Mouse (Mus musculus) megakaryocyte progenitor cell, adult 5-6 weeks (primary cell): ENCODE measurements around the gene Olfr390. TPM values are rescaled to one million over a fixed set of nuclear protein-coding genes. Genes with fewer than 3 reads are reported as not detected.

Experiments used
- ATAC-seq: replicated peaks from 2 replicates; pipeline ENCODE4 v1.8.0; 2016; ENCODE audit warnings: mild to moderate bottlenecking, moderate TSS enrichment, inconsistent platforms; ENCODE audit not compliant: poor library complexity
- total RNA-seq, 2 experiments: library from RNA; stranded (forward) in 1 of 2; stranded (reverse) in 1 of 2; fragments of 157-497, 149-512 nt in 1 of 2; fragments of 200-1000 nt in 1 of 2; gene quantifications; 2 replicates each; pipeline versions ENCODE4 v1.2.3 to v1.2.4; 2015 to 2017

Olfr390 gene
- not detected in 2 replicates for total RNA-seq (2015)
- not detected in 2 replicates for total RNA-seq (2017)

GRCm38 (mm10) chr11:73782664-73783063 lies at the start of gene Olfr390:
Gene Olfr390 (plus strand): TSS chr11:73782964.
- ATAC-seq, result no peak

GRCm38 (mm10) chr11:73759115-73759514 lies 23.6 kb upstream of the Olfr390 start:
- ATAC-seq, result no peak

- no peak for ATAC-seq
These were observed 2.2 kb upstream of the Olfr390 start, which contains the start of gene Olfr389 for GRCm38 (mm10) chr11:73780613-73781012. Gene Olfr389 (minus strand): TSS chr11:73780713.

- ATAC-seq, result no peak
These were observed 20.2 kb downstream of the Olfr390 start, which contains the start of gene Olfr391-ps for GRCm38 (mm10) chr11:73802952-73803351. Gene Olfr391-ps (minus strand): TSS chr11:73803052.

GRCm38 (mm10) chr11:73816949-73817348 lies 34.2 kb downstream of the Olfr390 start, which contains the start of gene Olfr392:
Gene Olfr392 (minus strand): TSS chr11:73817049.
- ATAC-seq, result no peak

Other genes with a start within 250 kb of the Olfr390 start
- not detected in 2 replicates for gene Olfr385, start 190.0 kb upstream of the Olfr390 start, total RNA-seq (2015)
- gene Olfr385, start 190.0 kb upstream of the Olfr390 start, total RNA-seq (2017), result not detected in 2 replicates
- not detected in 2 replicates for gene Olfr384, start 184.4 kb upstream of the Olfr390 start, total RNA-seq (2015)
- not detected in 2 replicates for gene Olfr384, start 184.4 kb upstream of the Olfr390 start, total RNA-seq (2017)
- not detected in 2 replicates for gene Zfp735, start 94.2 kb upstream of the Olfr390 start, total RNA-seq (2015)
- gene Zfp735, start 94.2 kb upstream of the Olfr390 start, total RNA-seq (2017), result not detected in 2 replicates
- not detected in 2 replicates for gene Olfr389, start 2.3 kb upstream of the Olfr390 start, total RNA-seq (2015)
- not detected in 2 replicates for gene Olfr389, start 2.3 kb upstream of the Olfr390 start, total RNA-seq (2017)
- gene Olfr391-ps, start 20.1 kb downstream of the Olfr390 start, total RNA-seq (2015), result not detected in 2 replicates
- gene Olfr391-ps, start 20.1 kb downstream of the Olfr390 start, total RNA-seq (2017), result not detected in 2 replicates
- gene Olfr392, start 34.1 kb downstream of the Olfr390 start, total RNA-seq (2015), result not detected in 2 replicates
- not detected in 2 replicates for gene Olfr392, start 34.1 kb downstream of the Olfr390 start, total RNA-seq (2017)
- gene Olfr393, start 68.5 kb downstream of the Olfr390 start, total RNA-seq (2015), result not detected in 2 replicates
- gene Olfr393, start 68.5 kb downstream of the Olfr390 start, total RNA-seq (2017), result not detected in 2 replicates
- gene Olfr394, start 107.8 kb downstream of the Olfr390 start, total RNA-seq (2015), result not detected in 2 replicates
- gene Olfr394, start 107.8 kb downstream of the Olfr390 start, total RNA-seq (2017), result not detected in 2 replicates
- gene Olfr395, start 126.3 kb downstream of the Olfr390 start, total RNA-seq (2015), result not detected in 2 replicates
- gene Olfr395, start 126.3 kb downstream of the Olfr390 start, total RNA-seq (2017), result not detected in 2 replicates
- not detected in 2 replicates for gene Olfr23, start 153.7 kb downstream of the Olfr390 start, total RNA-seq (2015)
- not detected in 2 replicates for gene Olfr23, start 153.7 kb downstream of the Olfr390 start, total RNA-seq (2017)
- not detected in 2 replicates for gene Olfr397, start 177.9 kb downstream of the Olfr390 start, total RNA-seq (2015)
- not detected in 2 replicates for gene Olfr397, start 177.9 kb downstream of the Olfr390 start, total RNA-seq (2017)
- gene Olfr398, start 207.4 kb downstream of the Olfr390 start, total RNA-seq (2015), result not detected in 2 replicates
- not detected in 2 replicates for gene Olfr398, start 207.4 kb downstream of the Olfr390 start, total RNA-seq (2017)